Mouse (Mus musculus) kidney, postnatal 0 days (tissue): ENCODE data around the gene Trpv6. TPM values are rescaled to one million over a fixed set of nuclear protein-coding genes. Genes with fewer than 3 reads are reported as not detected.

Experiments used
- ATAC-seq: fragments of 200-750 bp; cut with Nextera tagmentation; replicated peaks from 2 replicates; pipeline ENCODE4 v1.8.0; 2017; ENCODE audit warnings: low read depth, moderate number of reproducible peaks, moderate TSS enrichment, moderate library complexity; ENCODE audit not compliant: low FRiP score
- DNase-seq: peaks from one replicate; pipeline ENCODE4 v3.0.0-alpha.2; 2016; ENCODE audit warnings: low spot score
- H3K27ac ChIP-seq: fragments of 300-500 bp; sonication (generic); 2 replicates; pipeline ENCODE4 v1.5.1; 2014; ENCODE audit warnings: mild to moderate bottlenecking
- H3K27me3 ChIP-seq: fragments of 300-500 bp; sonication (generic); 2 replicates; pipeline ENCODE4 v1.6.1; 2014; ENCODE audit warnings: low read length, mixed read lengths; ENCODE audit not compliant: insufficient read depth
- H3K36me3 ChIP-seq: fragments of 300-500 bp; sonication (generic); 2 replicates; pipeline ENCODE4 v1.6.1; 2014; ENCODE audit warnings: low read length, mixed read lengths; ENCODE audit not compliant: insufficient read depth
- H3K4me1 ChIP-seq: fragments of 300-500 bp; sonication (generic); replicated peaks from 2 replicates; pipeline ENCODE4 v1.6.1; 2014; ENCODE audit warnings: antibody characterized with exemption, low read length, mixed read lengths; ENCODE audit not compliant: insufficient read depth
- H3K4me2 ChIP-seq: fragments of 300-500 bp; sonication (generic); 2 replicates; pipeline ENCODE4 v1.6.1; 2014; ENCODE audit warnings: mild to moderate bottlenecking, low read length, moderate library complexity, mixed read lengths
- H3K4me3 ChIP-seq: fragments of 300-500 bp; sonication (generic); replicated peaks from 2 replicates; pipeline ENCODE4 v1.5.1; 2014; ENCODE audit warnings: low read depth, low read length
- H3K9ac ChIP-seq: fragments of 300-500 bp; sonication (generic); 2 replicates; pipeline ENCODE4 v1.6.1; 2014; ENCODE audit warnings: low read depth, low read length
- H3K9me3 ChIP-seq: fragments of 300-500 bp; sonication (generic); replicated peaks from 2 replicates; pipeline ENCODE4 v1.6.1; 2016; ENCODE audit warnings: low read length, inconsistent platforms, mixed read lengths
- CTCF ChIP-seq: IDR thresholded peaks from 2 replicates; pipeline ENCODE4 v1.5.1; 2016; ENCODE audit warnings: antibody characterized with exemption, low read depth, mild to moderate bottlenecking, moderate library complexity
- WGBS: fragments of 180-500 bp; shearing (Covaris S2); extraction: QIAGEN DNeasy Blood & Tissue Kit; methylation state at CpG from one replicate; pipeline ENCODE4 v1.1.7; 2014; 5-methylcytosine and 5-hydroxymethylcytosine counted together
- polyA plus RNA-seq: library from polyadenylated mRNA; unstranded; fragments of >200 nt; fragmentation: Nextera tagmentation; extraction: Ambion mirVana; gene quantifications from 2 replicates; pipeline ENCODE4 v1.2.1, GENCODE M21; 2015

The Trpv6 gene
- polyA plus RNA-seq, 1 experiment from 2014 or later, result 5.8 TPM

DNA sequence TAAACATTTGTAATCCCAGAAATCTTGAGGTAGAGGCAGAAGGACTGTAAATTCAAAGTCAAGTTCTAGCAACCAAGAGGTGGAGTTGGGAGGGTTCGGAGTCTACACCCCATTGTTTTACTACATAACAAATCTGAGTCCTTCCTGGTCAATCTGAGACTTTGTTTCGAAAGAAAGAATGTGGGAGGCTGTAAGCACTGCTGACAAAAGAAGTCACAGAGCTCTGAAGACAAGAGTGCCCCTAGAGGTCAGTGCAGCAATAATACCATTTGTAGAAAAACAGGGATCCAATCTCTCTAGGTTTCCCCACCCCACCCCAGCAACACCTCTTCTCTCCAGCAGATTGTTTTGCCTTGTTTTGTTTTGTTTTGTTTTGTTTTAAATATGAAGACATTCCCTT, 26.1 kb upstream of the Trpv6 start:
- Histone ChIP-seq H3K27ac (no peak overlapping the region), H3K9ac (no peak overlapping the region), H3K27me3 (no peaks in the 10 kb centered on the region), H3K4me3 (no peak overlapping the region), H3K9me3 (no peaks in the 10 kb centered on the region), H3K4me1 (no peaks in the 10 kb centered on the region), H3K4me2 (no peak overlapping the region), H3K36me3 (no peaks in the 10 kb centered on the region)
- peak; percentile 61 for TF ChIP-seq CTCF
- DNase-seq (peak; percentile 34), ATAC-seq (no peak)
- 35% methylated on average over 2 of the region's 2 CpGs for WGBS

DNA sequence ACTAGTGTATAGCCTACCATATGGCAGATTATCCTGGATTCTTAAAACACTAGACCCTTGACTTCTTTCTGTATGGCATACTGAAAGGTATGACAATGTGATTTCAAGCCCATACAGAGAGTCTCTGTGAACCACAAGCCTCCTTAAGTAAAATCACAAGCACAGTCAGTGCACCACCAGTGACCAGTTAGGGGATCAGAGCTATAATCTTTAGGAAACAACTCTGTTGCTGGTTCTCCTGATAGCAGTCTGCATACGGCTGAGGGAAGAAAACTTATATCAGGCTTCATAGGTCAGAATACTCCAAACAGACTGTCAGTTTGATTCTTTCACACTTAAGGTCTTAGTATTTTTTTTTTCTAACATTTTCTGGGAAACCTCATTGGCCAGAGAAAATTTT, 22.3 kb upstream of the Trpv6 start:
- Histone ChIP-seq H3K9ac (no peak overlapping the region), H3K4me1 (no peaks in the 10 kb centered on the region), H3K4me2 (no peak overlapping the region), H3K36me3 (no peaks in the 10 kb centered on the region), H3K9me3 (no peaks in the 10 kb centered on the region), H3K27me3 (no peaks in the 10 kb centered on the region), H3K4me3 (no peak overlapping the region), H3K27ac (no peak overlapping the region)
- no peak for TF ChIP-seq CTCF
- 43% methylated on average over 1 of the region's 1 CpGs for WGBS
- DNase-seq, result no peak
- ATAC-seq, result no peak

DNA sequence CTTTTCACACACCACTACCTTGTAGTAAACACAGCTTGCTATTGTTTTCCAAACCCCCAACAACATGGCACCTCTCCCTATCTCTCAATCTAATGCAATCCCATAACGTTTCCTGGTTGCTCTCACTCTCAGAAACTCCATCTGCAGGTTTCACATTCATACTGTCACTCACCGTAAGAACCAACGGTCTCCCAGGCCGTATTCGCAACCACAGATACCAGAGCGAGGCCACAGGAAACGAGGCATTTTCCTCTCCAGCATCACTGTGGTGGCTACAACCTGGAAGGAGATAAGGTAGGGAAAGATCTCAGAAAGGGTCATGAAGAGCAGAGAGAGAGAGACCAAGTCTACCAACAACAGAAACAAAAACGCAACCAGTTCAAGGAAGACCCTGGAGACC, 18.4 kb upstream of the Trpv6 start:
- no peak for ATAC-seq
- 82% methylated on average over 8 of the region's 8 CpGs for WGBS
- Histone ChIP-seq H3K27me3 (no peaks in the 10 kb centered on the region), H3K27ac (no peak overlapping the region), H3K9me3 (no peaks in the 10 kb centered on the region), H3K4me3 (no peak overlapping the region), H3K9ac (no peak overlapping the region), H3K4me2 (no peak overlapping the region), H3K4me1 (no peaks in the 10 kb centered on the region), H3K36me3 (no peaks in the 10 kb centered on the region)
- TF ChIP-seq CTCF, result no peak
- no peak for DNase-seq

DNA sequence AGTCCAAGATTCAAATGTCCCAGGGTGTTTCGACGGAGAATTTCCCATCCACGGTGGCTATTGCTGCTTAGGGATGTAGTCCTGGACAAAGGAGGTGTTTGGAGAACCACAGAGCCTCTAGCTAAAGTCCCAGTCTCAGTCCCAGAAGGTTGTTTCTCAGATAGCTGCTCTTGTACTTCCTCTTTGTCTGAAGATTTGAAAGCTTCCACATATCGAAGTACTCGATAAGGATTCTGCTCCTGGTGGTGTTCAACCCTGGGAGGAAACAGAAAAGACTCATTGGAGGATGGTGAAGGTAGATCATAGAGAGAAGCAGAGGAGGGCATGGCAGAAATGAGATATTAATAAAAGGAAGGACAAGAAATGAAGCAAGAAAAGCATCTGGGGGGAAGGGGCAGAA, 17.0 kb upstream of the Trpv6 start:
- ATAC-seq, result no peak

DNA sequence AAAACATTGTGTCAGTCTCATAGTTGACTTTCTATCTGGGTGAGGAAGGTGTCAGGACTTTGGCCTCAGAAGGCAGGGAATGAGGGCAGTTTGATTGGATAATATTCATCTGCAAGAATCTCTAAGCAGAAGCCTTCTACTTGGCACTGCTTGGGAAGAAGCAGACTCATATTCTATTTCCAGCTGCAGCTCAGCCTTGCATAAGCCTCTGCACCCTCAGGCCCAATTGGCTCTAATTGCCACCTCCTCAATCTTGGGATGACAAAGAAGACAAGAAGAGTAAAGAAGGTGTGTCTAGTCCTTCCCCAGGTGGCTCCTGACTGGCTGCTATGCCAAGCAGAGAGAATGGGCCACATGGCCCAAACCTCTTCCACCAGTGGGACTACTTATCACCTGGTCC, 10.5 kb upstream of the Trpv6 start:
- ATAC-seq (no peak), DNase-seq (no peak)
- H3K4me1 ChIP-seq, result no peaks in the 10 kb centered on the region
- H3K4me2 ChIP-seq, result no peak overlapping the region
- TF ChIP-seq CTCF, result no peak
- no peak overlapping the region for H3K4me3 ChIP-seq
- H3K9ac ChIP-seq, result no peak overlapping the region
- H3K36me3 ChIP-seq, result no peaks in the 10 kb centered on the region
- H3K9me3 ChIP-seq, result no peaks in the 10 kb centered on the region
- no peak overlapping the region for H3K27ac ChIP-seq
- H3K27me3 ChIP-seq, result no peaks in the 10 kb centered on the region

More for the DNA sequence above, 17.0 kb upstream of the Trpv6 start:
- Histone ChIP-seq H3K36me3 (no peaks in the 10 kb centered on the region), H3K4me3 (no peak overlapping the region), H3K27me3 (no peaks in the 10 kb centered on the region), H3K4me2 (no peak overlapping the region), H3K9me3 (no peaks in the 10 kb centered on the region), H3K9ac (no peak overlapping the region), H3K4me1 (no peaks in the 10 kb centered on the region), H3K27ac (no peak overlapping the region)
- no peak for TF ChIP-seq CTCF
- 90% methylated on average over 5 of the region's 5 CpGs for WGBS
- DNase-seq, result no peak

DNA sequence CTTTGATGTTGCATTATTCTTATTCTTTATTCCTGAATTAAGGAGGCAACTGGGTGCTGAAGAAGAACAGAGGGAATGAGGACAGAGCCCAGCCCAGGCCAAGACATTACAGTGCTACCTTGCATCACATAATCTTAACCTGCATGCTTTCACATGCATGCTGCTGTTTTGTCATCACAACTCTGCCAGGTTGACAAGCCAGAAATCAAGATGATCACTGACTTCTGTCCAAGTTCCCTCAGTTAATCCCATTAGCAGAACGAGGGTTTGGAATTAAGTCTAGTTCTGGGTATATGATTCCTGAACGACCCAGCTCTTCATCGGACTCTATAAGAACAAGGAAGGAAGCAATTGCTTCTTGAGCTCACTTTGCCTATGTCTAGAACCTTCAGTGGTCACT, 10.0 kb upstream of the Trpv6 start:
- Histone ChIP-seq H3K4me3 (no peak overlapping the region), H3K9me3 (no peaks in the 10 kb centered on the region), H3K4me2 (no peak overlapping the region), H3K36me3 (no peaks in the 10 kb centered on the region), H3K4me1 (no peaks in the 10 kb centered on the region), H3K27ac (no peak overlapping the region), H3K9ac (no peak overlapping the region), H3K27me3 (no peaks in the 10 kb centered on the region)
- ATAC-seq (no peak), DNase-seq (no peak)
- WGBS, result 87% methylated on average over 3 of the region's 3 CpGs
- no peak for TF ChIP-seq CTCF

DNA sequence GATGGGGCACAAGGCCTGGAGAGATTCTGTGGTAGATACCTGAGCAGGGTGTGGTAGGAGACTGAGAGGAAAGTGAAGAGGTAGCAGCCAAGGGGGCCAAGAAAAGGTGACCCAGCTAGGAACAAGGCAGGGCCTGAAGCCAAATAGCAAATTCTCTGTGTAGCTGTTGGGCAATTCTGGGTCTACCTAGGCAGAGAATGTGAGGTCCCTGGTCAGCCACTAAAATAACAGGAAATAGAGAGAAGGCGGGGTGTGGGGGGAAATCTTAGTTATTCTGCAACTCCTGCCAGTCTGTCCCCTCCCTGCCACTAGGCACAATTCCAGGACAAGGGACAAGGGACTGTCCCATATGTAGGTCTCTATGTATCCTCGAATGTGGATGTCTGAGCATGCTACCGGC, 7.0 kb upstream of the Trpv6 start:
- H3K27ac ChIP-seq, result no peak overlapping the region
- H3K4me3 ChIP-seq, result no peak overlapping the region
- 86% methylated on average over 3 of the region's 3 CpGs for WGBS
- no peaks in the 10 kb centered on the region for H3K9me3 ChIP-seq
- H3K27me3 ChIP-seq, result no peaks in the 10 kb centered on the region
- H3K4me1 ChIP-seq, result no peaks in the 10 kb centered on the region
- H3K9ac ChIP-seq, result no peak overlapping the region
- DNase-seq (no peak), ATAC-seq (no peak)
- H3K4me2 ChIP-seq, result no peak overlapping the region
- no peaks in the 10 kb centered on the region for H3K36me3 ChIP-seq
- no peak for TF ChIP-seq CTCF
